Mouse (Mus musculus): ENCODE measurements around the gene Plscr3. TPM values are rescaled to one million over a fixed set of nuclear protein-coding genes. Genes with fewer than 3 reads are reported as not detected.

Plscr3 gene
- total RNA-seq, 2 experiments from 2014 or later = 16.3 to 16.6 TPM

DNA sequence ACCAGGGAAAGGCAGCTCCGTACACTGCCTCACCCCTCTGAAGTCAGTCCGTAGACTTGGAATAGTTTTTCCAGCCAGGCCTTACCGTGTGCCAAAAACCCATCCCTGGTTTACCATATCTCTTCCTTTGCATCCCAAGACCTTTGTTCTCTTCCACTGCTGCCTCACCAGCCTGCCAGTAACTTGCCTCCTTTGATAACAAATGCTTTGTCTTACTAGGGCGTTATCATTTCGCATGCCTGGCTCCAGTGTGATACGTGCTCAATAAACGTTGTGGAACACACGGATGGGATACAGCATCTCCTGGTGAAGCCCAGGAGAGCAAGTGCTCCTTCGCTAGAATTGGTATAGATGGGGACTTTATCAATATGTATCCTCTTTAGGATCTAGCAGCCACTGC lies 21.2 kb downstream of the Plscr3 start:
- DNase-seq = no peak

- DNase-seq = no peak
These were observed 24.3 kb downstream of the Plscr3 start for GRCm38 (mm10) chr11:69870289-69871069.

GRCm38 (mm10) chr11:69871822-69872221 lies 25.6 kb downstream of the Plscr3 start:
- DNase-seq = no peak

- DNase-seq = no peak
These were observed 26.3 kb downstream of the Plscr3 start for GRCm38 (mm10) chr11:69872451-69872850.

DNA sequence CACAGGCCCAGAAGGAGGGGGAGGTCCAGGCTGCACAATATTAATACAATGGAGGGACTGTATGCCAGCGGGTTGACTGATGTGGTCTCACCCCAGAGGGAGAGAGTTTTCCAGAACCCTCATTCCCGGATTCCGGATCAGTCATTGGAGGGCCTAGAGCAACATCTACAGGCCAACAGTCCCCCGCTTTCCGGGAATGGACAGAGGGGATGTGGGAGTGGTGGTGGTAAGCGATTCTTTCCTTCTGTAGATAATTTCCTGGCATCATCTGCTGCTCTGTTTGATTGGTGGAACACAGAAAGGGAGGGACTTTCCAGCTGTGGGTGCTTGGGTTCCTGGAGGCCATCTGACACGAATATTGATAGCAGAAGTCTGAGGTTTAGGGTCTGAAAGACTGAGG lies 30.0 kb downstream of the Plscr3 start:
- peak; percentile 34 to 36 for DNase-seq

DNA sequence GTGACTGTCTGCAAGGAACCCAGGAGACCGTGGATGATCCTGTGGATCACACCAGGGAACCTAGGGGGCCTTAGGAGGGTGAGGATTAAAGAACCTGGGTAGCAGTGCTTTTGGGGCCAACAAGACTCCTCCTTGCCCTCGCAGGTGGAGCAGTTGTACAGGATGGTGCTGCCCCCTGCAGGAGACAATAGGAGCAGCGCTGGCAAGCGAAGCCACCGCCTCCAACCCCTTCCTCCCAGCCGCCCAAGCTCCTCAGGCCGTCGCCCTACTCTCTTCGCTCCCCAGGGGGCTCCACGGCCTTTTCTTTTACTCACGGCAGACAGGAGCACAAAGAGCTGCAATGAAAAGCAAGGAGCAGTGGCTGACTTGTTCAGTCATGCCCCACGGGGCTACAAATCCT lies 30.7 kb downstream of the Plscr3 start:
- DNase-seq = peak; percentile 72 to 78

DNA sequence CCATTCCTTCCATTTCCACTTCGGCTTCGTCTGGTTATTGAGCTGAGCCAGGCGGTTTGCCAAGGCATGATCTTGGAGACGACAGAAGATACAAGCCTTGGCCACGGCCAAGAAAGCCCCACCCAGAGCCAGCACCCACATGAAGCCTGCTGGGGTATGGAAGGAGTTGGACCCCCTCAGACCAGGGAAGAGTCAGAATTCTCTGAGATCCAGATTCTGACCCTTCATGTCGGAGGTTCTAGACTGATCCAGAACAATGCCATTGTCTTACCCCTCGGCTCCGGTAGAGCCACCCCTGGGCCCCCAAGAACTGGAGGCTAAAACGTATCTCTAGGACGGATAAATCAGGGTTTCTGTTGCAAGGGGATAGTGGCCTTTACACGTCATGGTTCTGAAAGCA lies 31.7 kb downstream of the Plscr3 start, which contains the start of gene Tmem95:
Gene Tmem95, minus strand, starts transcription at position 141 of the 400 bp plus-strand sequence.
- no peak for DNase-seq

GRCm38 (mm10) chr11:69878399-69878798 lies 32.2 kb downstream of the Plscr3 start:
- DNase-seq = no peak

GRCm38 (mm10) chr11:69878952-69879351 lies 32.8 kb downstream of the Plscr3 start:
- no peak for DNase-seq

GRCm38 (mm10) chr11:69879711-69880110 lies 33.5 kb downstream of the Plscr3 start:
- no peak for DNase-seq

GRCm38 (mm10) chr11:69880506-69880852 lies 34.3 kb downstream of the Plscr3 start:
- DNase-seq = peak; percentile 28 to 31

DNA sequence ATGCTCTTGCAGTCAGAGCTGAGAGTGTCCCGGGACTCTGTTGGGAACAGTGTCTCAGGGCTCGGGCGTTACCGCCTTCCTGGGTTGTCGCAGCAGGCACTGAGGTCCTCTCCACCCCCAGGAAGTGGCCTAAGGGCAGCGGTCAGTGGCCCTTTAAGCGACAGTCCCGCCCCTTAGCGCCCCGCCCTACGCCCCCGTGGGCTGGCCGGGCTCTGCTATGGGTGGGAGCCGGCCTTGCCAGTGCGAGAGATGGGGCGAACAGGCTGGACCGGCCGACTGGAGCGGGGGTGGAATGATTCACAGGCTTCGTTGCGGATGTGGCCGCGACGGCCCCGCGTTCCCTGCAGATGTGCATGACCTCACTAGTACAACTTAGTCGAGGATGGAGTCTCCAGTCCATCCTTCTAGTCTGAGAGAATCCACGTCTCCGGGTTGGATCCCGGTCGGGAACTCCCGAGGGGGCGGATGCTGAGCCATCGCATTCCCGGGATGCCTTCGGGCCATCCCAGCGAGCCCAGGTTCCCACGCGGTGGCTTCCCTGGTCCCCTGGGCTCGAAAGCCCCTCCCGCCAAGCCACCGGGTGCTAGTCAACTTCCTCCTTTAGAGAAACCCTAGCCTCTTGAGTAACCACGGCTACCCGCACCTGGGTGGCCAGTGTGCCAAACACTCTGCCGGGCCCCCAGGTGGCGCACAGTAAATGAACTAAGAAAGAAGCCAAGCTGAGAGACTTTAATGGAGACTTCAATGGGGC lies 34.9 kb downstream of the Plscr3 start, which contains the start of gene Kctd11:
Gene Kctd11, minus strand, starts transcription at position 554 of the 751 bp plus-strand sequence.
- DNase-seq = peak; percentile 71 to 78

DNA sequence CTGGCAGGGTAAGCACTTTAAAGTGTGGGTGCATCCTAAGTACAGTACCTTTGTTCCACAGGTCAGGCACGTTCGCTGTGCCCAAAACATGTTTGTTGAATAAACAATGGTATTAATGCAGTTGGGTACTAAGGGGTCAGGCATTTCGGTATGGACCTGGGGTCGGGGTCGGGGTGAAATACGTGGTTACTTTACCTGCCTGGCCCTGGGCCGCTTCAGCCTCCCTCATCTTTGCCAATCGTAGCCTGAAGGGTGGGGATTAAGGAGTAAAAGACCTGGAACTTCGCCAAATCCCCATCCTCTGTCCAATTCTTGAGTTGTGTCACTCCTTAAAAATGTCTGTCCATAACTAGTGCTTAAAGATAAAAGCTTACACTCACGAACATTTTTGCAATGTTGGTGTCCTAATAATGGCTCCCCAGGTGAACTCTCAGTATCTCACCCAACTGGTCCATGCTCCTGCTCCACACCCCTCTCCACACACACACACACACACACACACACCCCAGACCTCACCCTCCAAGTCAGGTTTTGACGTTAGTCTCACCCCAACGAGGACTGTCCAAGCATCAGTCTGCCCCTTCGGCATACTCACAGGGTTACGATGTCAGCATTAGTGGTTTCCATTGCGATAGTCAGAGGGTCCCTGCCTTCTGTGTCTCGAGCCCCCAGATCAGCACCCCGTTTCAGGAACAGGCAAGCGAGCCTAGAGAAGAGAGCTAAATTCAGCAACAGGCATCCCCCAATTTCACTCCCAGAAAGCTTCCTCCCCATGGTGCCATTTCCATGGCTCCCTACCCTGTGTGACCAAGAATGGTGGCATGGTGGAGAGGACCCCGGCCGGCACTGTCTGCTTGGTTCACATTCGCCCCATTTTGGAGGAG lies 35.9 kb downstream of the Plscr3 start:
- no peak for DNase-seq

DNA sequence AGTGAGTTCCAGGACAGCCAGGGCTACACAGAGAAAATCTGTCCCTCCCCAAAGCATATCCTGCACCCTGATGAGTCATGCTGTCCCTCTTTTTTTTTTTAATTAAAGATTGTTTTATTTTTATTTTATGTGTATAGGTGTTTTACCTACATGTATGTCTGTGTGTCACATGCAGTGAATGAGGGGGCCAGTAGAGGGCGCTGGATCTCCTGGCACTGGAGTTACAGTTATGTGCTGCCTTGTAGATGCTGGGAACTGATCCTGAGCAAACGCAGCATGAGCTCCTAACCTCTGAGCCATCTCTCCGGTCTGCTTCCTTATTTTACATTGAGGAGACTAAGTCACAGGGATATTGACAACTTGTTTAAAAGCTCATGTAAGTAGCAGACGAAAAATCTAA lies 36.9 kb downstream of the Plscr3 start:
- no peak for DNase-seq

- DNase-seq = no peak
These were observed 37.5 kb downstream of the Plscr3 start for GRCm38 (mm10) chr11:69883527-69884151.

DNA sequence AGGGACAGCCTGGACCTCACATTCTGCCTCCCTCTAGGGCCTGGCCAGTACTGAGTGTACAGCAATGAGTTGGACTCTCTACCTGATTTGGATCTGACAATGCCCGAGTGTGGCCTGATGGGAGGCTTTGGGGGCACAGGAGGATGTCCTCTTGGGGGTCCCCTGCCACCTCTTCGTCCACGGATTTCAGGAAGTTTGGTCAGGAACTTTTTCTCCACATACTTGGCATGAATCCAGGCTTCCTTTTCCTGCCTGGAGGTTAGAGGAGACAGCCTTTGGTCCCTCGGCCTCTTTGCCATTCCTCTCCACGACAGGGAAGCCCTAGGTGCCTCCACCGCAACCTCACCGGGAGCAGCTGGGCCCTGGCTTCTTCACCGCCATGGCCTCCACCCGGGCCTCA lies 38.1 kb downstream of the Plscr3 start:
- DNase-seq = no peak

DNA sequence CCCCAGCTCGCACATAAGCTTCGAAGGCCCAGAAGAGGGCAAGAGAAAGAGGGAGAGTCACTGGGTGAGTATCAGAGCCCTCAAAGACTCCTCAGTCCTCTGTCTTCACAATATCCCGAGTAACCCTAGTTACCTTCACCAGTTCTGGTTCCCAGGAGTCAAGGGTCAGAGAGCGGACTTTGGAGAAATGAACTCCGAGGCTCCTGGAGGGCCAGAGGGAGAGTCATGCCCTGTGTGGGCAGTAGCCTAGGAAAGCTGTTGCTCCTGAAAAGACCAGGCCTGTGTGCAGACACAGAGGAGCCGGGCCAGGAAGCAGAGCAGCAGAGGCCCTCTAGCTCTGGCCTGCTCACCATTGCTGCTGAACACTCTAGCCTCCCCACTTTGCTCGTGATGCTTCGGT lies 38.5 kb downstream of the Plscr3 start:
- no peak for DNase-seq

DNA sequence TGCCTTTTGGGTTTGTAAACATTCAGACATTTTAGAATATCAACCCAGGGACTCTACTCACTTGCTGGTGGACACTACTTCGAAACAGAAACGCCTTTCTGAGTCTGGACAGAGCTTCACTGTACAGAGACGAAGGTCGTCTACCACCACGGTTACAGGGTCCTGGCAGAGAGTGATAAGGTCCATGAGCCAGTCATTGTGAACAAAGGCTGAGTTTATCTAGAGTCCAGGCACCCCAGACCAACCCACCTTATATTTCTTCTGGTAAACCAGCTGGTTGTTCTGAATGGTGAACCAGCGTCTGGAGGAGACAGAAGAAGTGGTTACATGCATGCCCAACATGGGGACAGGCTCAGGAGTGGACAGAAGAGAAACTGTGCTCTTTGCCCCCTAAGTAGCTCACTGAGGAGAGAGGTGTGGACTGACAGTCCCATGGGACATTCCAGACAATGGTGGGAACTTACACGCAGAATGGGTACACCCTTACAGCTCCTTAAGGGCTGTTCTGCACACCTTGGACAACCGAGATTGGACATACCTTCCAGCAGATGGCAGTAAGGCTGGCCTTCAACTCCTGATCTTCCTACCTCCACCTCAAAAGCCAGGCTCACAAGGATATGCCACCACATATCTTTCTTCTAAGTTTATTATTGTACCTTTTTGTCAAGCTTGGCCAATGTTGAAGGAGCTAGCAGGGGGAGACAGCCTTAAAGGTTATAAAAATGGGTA lies 40.9 kb downstream of the Plscr3 start:
- DNase-seq = no peak

DNA sequence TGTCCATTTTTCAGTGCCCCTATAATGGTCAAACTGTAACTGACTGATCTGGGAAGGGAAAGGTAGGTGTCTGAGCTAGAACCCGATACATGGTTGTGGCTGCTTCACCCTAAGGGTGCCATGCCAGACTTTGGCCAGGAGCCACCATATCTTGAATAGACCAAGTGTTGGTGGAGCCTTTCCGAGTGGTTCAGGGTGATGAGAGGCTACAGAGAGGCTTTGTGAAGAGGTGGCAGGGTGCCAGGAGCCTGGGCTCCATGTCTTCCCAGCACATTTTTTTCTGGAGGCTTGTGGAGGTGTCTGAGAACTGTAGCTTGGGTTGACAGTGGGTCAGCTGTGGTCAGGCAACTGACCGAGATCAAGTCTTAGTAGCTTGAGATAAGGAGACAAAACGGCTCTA lies 45.3 kb downstream of the Plscr3 start:
- peak in 1 of 2 experiments; percentile 36 for DNase-seq

DNA sequence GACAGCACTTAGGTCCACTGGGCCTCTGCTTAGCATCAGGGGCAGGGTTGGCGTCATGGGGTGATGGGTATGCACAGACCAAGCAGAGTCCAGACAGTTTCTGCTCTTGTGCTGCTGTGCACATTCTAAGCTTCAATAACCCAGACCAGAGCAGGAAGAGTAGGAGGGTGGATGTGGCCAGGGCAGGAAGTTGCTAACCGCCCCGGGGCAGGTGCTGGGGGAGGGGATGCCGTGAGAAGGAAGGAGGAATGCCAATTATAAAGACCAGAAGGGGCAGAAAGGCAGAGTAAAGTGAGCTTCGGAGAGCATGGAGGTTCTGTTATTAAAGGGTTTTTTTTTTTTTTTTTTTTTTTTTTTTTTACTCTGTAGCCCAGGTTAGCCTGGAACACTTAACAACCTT lies 48.5 kb downstream of the Plscr3 start:
- DNase-seq = no peak

DNA sequence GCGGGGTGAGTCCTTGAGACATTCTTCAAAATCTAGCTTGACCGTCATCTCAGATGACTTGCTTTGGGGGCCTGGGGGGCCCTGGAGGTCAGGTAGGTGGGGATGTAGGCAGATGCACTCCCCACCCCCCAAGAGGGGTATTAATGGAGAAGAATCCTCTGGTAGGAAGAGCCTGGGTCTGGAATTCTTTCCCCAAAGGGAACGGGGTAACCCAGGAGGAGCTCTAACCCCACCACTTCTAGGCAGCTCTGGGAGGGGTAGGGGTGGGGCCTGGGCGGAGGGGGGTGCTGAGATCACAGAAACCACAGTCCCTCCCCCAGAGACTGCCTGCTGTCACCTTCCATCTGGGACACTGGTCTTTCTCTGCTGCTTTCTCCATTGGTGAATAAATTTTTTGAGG lies 49.1 kb downstream of the Plscr3 start, which contains the start of gene Acap1:
Gene Acap1, minus strand, starts transcription at position 249 of the 400 bp plus-strand sequence.
- no peak for DNase-seq

Data from layer of hippocampus, postnatal 36 days (tissue).